Mouse (Mus musculus): ENCODE data around the gene Ceacam9.
A peak's percentile ranks its signal among the peaks of the same experiment; 100 is the strongest.

Ceacam9 gene

GRCm38 (mm10) chr7:16739056-16739604 is 17.4 kb downstream of the Ceacam9 start:
- no peak for DNase-seq (ENCODE audit: low spot score in 2 of 2)

GRCm38 (mm10) chr7:16745373-16745772 is 23.6 kb downstream of the Ceacam9 start:
- no peak for DNase-seq (ENCODE audit: low spot score in 2 of 2)

GRCm38 (mm10) chr7:16746093-16746492 is 24.4 kb downstream of the Ceacam9 start:
- DNase-seq (ENCODE audit: low spot score in 2 of 2): peak; percentile 57 to 70

- no peak for DNase-seq (ENCODE audit: low spot score in 2 of 2)
Measured at GRCm38 (mm10) chr7:16747656-16748055, 25.9 kb downstream of the Ceacam9 start.

- DNase-seq (ENCODE audit: low spot score in 2 of 2): no peak
Measured at GRCm38 (mm10) chr7:16752016-16752415, 30.3 kb downstream of the Ceacam9 start.

- no peak for DNase-seq (ENCODE audit: low spot score in 2 of 2)
Measured at GRCm38 (mm10) chr7:16755362-16756017, 33.8 kb downstream of the Ceacam9 start.

GRCm38 (mm10) chr7:16758872-16759574 is 37.3 kb downstream of the Ceacam9 start:
- peak in 1 of 2 experiments; percentile 74 for DNase-seq (ENCODE audit: low spot score in 2 of 2)

- DNase-seq (ENCODE audit: low spot score in 2 of 2): no peak
Measured at GRCm38 (mm10) chr7:16760292-16760691, 38.6 kb downstream of the Ceacam9 start.

- DNase-seq (ENCODE audit: low spot score in 2 of 2): no peak
Measured at GRCm38 (mm10) chr7:16761005-16761481, 39.3 kb downstream of the Ceacam9 start.

GRCm38 (mm10) chr7:16761630-16762029 is 39.9 kb downstream of the Ceacam9 start:
- DNase-seq (ENCODE audit: low spot score in 2 of 2): no peak

- DNase-seq (ENCODE audit: low spot score in 2 of 2): no peak
Measured at GRCm38 (mm10) chr7:16763463-16764218, 41.9 kb downstream of the Ceacam9 start.

GRCm38 (mm10) chr7:16766443-16766842 is 44.7 kb downstream of the Ceacam9 start:
- DNase-seq (ENCODE audit: low spot score in 2 of 2): no peak
